Mouse (Mus musculus): Measurements from ENCODE around the gene Loxl1.

Loxl1 gene

DNA sequence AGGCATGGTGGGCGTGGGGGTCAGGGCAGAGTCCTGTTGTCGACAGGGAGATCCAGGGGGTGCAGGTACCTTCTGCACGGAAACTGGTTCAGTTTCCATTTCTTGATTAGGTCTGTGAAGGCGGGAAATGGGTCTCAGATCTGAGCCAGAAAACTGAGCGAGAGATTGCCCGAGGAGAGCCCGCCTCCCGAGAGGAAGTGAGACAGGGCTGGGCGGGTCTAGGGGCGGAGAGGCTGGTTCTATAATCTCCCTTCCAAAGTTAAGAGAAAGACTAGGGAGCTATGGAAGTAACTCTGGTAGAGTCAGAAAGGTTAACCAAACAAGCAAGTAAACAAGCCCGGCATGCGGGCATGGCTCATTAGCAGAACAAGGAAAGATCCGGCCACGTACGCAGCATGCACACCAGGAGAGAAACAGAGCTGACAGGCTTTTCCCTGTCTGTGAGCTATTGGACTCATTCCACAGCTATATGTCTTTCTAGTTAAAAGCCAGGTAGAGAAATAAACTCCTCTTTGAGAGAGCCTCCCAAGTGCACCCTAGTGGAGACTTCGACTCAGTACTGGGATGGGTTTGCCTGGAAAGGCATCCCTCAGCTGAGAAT is 63.3 kb downstream of the Loxl1 start, which contains the start of gene Pml:
Pml (minus strand) TSS at position 195 of the 601 bp plus-strand sequence.
- in situ Hi-C loops (cut with MboI, MseI): no loop called here

- in situ Hi-C loops (cut with MboI, MseI): no loop called here
Measured at GRCm38 (mm10) chr9:58248746-58249413, 64.1 kb downstream of the Loxl1 start.

GRCm38 (mm10) chr9:58247064-58247759 is 65.8 kb downstream of the Loxl1 start:
- in situ Hi-C loops (cut with MboI, MseI): no loop called here

- in situ Hi-C loops (cut with MboI, MseI): no loop called here
Measured at GRCm38 (mm10) chr9:58246083-58246591, 66.8 kb downstream of the Loxl1 start.

- in situ Hi-C loops (cut with MboI, MseI): loop anchor here (5.0 kb wide), 1 partner anchor 39 kb away; no protein-coding TSS in a partner anchor
Measured at GRCm38 (mm10) chr9:58243696-58244095, 69.3 kb downstream of the Loxl1 start.

DNA sequence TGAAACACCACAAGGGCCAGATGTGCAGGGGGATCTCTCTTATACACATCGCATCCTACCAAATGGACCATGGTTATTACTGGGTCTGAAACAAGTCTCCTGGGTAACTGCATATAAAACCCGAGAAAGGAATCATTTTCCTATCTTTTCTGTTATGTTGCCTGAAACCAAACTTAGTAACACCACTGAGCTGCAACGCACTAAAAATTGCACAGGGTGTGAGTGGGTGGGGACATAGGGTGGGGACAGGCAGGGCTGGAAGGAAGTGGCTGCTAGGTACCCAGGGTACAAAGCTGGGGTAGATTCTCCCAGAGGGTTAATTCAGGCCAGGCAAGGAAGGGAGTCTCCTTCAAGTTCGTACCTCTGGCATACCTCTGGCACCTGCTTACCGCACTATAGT is 70.3 kb downstream of the Loxl1 start:
- in situ Hi-C loops (cut with MboI, MseI): loop anchor here (5.0 kb wide), 1 partner anchor 40 kb away; no protein-coding TSS in a partner anchor

DNA sequence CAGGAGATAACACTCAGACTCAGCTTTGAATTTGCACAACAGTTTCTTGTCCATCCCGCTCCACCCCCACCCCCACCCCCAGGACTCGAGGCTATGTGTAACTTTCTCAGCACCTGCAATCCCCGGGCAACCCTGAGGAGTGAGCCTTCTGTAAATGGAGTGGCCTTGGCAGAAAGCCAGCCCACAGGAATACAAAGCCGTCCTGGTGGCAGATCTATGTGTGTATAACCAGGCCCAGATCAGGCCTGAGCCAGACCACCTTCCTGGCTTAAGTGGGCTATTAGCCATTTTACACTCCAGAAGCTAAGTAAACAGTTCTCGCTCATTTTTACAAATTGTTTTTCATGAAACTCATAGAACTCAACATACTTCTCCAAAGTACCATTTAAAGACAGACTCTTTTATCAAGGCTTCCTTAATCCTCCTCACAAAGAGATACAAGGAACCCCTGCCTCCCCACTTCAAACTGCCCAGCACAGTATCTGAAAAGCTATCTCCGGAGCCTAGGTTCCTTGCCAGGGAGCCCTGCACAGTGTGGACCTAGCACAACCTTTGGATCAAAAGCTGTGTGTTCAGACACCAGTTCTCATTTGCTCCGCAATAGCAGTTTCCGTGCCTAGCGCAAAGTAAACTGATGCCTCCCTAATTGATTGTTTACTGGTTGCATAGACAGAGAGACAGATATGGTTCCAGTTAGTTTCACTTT is 71.1 kb downstream of the Loxl1 start:
- in situ Hi-C loops (cut with MboI, MseI): loop anchor here (5.0 kb wide), 1 partner anchor 40 kb away; no protein-coding TSS in a partner anchor

All from T-helper 1 cell (primary cell).